Mouse (Mus musculus) granulocyte monocyte progenitor cell, adult 5-6 weeks (primary cell): ENCODE measurements around the gene Asap2. TPM values are rescaled to one million over a fixed set of nuclear protein-coding genes. Genes with fewer than 3 reads are reported as not detected.
A peak's percentile ranks its signal among the peaks of the same experiment; 100 is the strongest.

Experiments used
- ATAC-seq: replicated peaks from 2 replicates; pipeline ENCODE4 v1.8.0; 2016; ENCODE audit warnings: mild to moderate bottlenecking, moderate TSS enrichment, inconsistent platforms; ENCODE audit not compliant: poor library complexity, severe bottlenecking
- total RNA-seq, 2 experiments: library from RNA; stranded (forward) in 1 of 2; stranded (reverse) in 1 of 2; fragments of 200-712, 200-1000 nt in 1 of 2; fragments of >200 nt in 1 of 2; fragmentation: Nextera tagmentation in 1 of 2; gene quantifications; 2 replicates each; pipeline ENCODE4 v1.2.3; 2014 to 2017

Asap2 gene
- total RNA-seq, 2 experiments from 2014 or later: 1.1 to 4.5 TPM

DNA sequence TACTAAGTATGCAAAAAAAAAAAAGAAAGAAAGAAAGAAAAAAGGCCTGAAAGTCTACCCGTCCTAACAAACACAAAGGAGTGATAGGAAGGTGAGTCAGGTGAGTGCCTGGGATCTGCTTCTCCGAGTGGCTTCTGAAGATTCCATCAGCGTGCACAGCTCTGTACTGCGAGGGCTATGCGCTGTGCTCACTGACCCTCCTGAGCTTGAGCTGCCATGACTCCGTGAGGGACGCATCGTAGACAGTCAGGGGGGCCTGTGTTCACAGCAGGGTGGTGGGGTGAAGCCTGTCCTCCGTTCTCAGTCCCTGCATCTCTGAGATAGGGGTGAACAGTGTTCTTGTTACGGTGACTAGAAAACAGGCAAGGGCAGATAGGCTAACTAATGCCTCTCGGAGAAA, 308.6 kb downstream of the Asap2 start:
- ATAC-seq: no peak

DNA sequence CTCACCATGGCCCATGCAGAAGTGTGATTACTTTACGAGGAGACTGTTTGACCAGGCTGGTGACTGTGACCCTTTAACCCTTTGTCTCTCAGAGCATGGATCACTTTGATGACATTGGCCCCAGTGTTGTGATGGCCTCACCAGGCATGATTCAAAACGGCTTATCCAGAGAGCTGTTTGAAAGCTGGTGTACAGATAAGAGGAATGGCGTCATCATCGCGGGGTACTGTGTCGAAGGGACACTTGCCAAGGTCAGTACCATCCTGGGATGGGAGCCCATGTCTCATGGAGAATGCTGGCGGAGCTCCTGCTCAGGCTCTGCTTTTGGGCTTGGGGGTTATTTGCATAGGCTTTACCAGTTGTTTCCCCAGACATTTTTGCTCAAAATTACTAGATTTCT, 311.1 kb downstream of the Asap2 start:
- ATAC-seq: no peak

DNA sequence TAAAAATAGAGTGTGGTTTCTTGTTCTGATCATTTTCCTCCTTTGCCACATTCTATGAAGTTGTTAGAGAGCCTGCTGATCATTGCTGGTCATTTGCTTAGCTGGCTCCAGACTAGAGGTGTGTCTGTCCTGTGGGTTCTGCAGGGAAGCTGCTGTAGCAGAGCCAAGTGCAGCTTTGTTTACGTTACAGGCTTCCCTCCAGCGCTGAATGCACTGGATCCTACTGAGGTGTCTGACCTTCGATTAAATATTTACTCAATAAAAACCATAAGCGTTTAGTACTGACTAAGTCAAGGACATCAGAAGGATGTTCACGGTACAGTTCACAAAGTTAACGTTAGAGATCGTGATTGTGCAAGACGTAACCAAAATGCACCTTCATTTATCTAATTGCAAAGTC, 311.7 kb downstream of the Asap2 start:
- ATAC-seq: no peak

DNA sequence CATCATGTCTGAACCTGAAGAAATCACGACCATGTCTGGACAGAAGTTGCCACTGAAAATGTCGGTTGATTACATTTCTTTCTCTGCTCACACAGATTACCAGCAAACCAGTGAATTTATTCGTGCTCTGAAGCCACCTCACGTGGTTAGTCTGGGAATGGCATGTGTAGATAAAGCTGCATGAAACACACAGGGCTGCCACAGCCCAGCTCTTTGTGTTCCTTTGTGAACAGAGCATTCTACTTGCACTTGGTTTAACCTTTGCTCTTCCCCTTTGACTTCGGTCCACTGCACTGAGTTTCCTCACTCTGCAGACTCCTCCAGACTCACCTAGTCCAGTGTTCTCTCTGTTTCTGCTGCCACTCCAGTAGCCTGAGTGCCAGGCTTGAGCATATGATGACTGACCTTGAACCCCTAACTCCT, 312.1 kb downstream of the Asap2 start:
- ATAC-seq: no peak

DNA sequence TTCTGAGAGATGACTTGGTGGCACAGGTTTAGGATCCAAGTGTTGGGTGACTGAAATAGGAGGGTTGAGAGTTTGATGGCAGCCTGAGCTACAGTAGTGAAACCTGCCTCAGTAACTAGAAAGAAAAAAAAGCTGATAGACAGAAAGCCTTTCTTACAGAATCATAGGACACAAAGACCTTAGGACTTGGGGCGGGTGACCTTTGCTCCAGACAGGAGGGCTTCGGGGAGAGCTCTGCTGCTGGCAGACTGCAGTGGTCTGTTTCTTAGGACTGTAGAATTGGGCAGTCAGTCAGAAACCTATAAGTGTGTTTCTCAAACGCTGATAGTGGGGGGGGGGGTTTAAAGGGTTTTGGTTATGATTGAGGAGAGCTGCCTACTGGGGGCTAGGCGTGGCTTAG, 315.5 kb downstream of the Asap2 start:
- ATAC-seq: no peak

DNA sequence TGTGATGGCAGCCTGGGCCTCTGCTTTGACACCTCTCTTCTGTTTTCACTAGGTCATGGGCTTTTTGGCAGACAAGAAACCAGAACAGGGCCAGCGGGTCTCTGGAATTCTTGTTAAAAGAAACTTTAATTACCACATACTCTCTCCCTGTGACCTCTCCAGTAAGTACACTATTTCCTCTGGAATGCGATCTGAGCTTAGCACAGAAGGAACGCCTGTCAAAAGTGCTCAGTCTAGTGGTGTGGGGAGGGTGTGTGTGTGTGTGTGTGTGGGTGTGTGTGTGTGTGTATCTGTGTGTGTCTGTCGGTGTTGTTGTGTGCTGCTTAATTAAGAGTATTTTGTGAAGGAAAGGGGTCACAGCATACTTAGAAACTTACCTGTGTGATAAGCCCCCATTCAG, 316.5 kb downstream of the Asap2 start:
- no peak for ATAC-seq

DNA sequence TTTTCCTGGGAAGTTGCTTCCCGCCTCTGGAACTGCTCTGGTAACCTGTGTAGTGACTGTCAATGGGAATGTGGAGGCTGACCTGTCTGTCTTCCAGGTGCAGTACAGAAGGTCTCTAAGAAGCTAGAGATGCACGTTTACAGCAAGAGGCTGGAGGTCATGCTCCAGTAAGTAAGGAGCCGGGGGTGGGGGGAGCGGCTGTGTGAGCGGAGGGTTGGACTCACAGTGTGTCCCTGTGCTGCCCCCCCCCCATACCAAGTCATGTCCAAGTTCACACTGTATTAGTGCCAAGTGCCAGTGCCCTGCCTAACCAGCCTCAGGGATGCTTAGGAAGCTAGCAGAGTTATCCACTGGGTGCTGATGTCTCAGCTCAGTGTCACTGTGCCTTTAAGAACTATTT, 321.9 kb downstream of the Asap2 start:
- ATAC-seq: no peak

DNA sequence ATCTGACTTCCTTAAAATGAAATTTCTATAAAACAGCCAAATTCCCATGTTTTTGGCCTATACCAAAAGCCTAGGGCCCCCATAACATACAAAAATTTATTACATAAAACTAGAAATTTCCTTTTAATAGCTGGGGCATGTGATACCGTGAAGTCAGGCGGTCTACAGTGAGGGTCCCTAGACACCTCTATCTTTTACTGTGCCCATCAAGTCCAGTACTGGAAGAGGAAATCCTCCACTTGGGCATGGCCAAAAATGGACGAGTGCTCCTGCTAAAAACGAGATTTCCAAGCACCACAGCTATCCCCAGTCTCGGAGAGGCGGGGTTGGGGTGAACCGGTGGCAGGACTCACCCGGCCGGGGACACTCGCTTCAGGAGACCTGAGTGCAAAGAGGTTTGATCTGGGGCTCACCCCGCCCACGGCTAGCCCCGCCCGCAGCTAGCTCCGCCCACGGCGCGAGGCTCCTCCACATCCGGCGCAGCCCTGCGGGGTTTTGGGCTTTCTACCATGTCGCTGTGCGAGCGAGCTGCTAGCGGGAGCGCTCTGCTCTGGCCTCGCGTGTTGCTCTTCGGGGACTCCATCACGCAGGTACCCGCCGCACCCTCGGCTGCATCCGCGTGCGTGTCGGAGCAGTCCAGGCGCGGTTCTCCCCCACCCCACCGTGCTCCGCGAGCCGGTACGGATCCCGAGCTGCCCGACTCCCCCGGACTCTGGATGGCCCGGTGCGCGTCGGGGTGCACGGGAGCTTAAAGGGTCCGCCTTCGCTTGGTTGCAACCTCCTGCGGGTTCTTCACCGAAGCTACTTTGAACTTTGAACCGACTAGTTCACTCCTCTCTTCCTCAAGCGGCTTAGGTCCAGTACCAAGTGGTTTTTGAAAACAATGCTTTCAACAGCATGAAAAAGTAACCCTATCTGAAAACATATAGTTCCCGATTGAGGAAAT, 325.9 kb downstream of the Asap2 start, which contains the start of gene Iah1:
Gene Iah1, plus strand, starts transcription at position 467 of the 946 bp plus-strand sequence.
- peak; percentile 91 for ATAC-seq

DNA sequence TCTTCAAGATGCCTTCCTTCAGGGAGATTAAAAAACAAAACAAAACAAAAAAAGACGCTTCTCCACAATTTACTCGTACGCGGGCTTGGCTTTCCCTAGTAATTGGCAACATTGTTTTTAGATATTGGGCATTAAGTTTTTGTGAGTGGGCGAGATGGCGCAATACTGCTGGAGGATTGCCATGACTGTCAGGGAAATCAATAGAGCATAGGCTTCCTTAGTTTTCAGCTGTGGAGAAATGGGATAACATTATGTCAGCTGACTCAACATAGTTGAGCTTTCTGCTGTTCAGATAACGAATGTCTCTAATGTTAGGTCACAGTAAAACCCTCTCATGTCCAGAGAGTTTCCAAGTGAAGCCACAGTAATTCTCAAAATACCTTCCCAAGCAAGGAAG, 326.6 kb downstream of the Asap2 start:
- no peak for ATAC-seq

DNA sequence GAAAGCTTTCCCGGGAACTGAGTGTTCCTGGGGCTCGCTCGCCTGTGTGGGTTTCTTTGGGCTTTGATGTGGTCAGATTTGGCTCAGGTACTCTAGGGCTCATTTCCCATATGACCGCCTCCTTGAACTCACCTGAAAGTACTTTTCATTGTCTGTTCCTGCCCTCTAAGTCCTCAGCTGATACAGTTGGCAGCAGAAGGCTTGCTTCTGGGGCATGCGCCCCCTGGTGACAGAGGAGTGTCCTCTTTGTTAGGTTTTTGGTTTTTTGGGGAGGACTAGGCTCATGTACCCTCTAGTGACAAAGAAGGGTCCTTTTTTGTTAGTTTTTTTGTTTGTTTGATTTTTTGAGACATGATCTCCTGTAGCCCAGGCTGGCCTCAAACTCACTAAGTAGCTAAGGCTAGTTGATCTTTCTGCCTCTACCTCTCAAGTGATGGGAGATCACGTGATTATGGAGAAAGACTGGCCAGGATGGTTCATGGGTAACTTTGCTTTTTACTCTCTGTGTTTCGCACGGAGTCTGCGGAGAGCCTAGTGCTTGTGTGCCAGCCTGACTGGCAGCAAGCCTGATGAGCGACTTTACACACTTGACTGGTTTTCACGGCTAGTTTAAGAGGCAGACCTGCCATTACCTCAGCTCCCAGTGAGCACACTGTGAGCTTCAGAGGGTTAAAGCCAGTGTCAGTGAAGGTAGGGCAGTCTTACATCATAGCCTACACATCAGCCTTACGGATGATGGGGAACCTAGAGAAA, 328.1 kb downstream of the Asap2 start:
- ATAC-seq: peak; percentile 52
